Mouse (Mus musculus) CH12.LX (cell line): ENCODE results near the gene Sox12. TPM values are rescaled to one million over a fixed set of nuclear protein-coding genes. Genes with fewer than 3 reads are reported as not detected.

ENCODE experiments used
- DNase-seq: peaks from one replicate; pipeline ENCODE4 v3.0.0-alpha.2; 2013; ENCODE audit errors: extremely low read depth
- H3K27ac ChIP-seq: 2 replicates; pipeline ENCODE4 v1.5.1; 2012; ENCODE audit warnings: low read depth, mild to moderate bottlenecking, control low read depth, moderate library complexity; ENCODE audit not compliant: insufficient read depth
- H3K27me3 ChIP-seq: replicated peaks from 2 replicates; pipeline ENCODE3; 2012; ENCODE audit warnings: inconsistent platforms
- H3K36me3 ChIP-seq, 2 experiments: replicated peaks in 1 of 2; 2 replicates each; pipeline versions ENCODE3 to v1.6.1; 2012; ENCODE audit warnings: inconsistent platforms in 1 of 2, low read length in 1 of 2, mild to moderate bottlenecking in 1 of 2, mixed read lengths in 1 of 2, moderate library complexity in 1 of 2; ENCODE audit not compliant: control insufficient read depth in 1 of 2, insufficient read depth in 1 of 2
- H3K4me1 ChIP-seq, 2 experiments: 2 replicates each; pipeline ENCODE4 v1.6.1; 2012; ENCODE audit warnings: inconsistent platforms in 1 of 2, moderate library complexity in 1 of 2; ENCODE audit not compliant: insufficient read depth in 2 of 2, control insufficient read depth in 1 of 2
- H3K4me2 ChIP-seq: 2 replicates; pipeline ENCODE4 v1.6.1; 2012; ENCODE audit warnings: low read depth, mild to moderate bottlenecking, control low read depth; ENCODE audit not compliant: poor library complexity, insufficient read depth, severe bottlenecking
- H3K4me3 ChIP-seq, 3 experiments: fragments of 150-350 bp in 1 of 3; sonication (generic) in 1 of 3; replicated peaks in 1 of 3; 2 replicates each; pipeline versions ENCODE3 to v1.5.1; 2011 to 2012; ENCODE audit warnings: low read depth in 2 of 3, low read length in 2 of 3, mild to moderate bottlenecking in 2 of 3, moderate library complexity in 2 of 3, control low read depth in 1 of 3, improper control_type of control experiment in 1 of 3, inconsistent platforms in 1 of 3, mixed read lengths in 1 of 3; ENCODE audit not compliant: poor library complexity in 1 of 3
- H3K79me2 ChIP-seq: replicated peaks from 2 replicates; pipeline ENCODE4 v1.6.1; 2012; ENCODE audit warnings: mild to moderate bottlenecking, moderate library complexity; ENCODE audit not compliant: control insufficient read depth, poor library complexity, insufficient read depth, severe bottlenecking; ENCODE audit errors: extremely low read depth
- H3K9ac ChIP-seq: 2 replicates; pipeline ENCODE4 v1.6.1; 2012; ENCODE audit warnings: low read depth, mild to moderate bottlenecking, control low read depth, moderate library complexity; ENCODE audit not compliant: insufficient read depth
- H3K9me3 ChIP-seq: replicated peaks from 2 replicates; pipeline ENCODE3; 2012; ENCODE audit warnings: low read length, inconsistent platforms, mixed read lengths
- CHD2 ChIP-seq: IDR thresholded peaks from 2 replicates; pipeline ENCODE4 v1.6.1; 2011; ENCODE audit warnings: low read length, improper control_type of control experiment
- CTCF ChIP-seq, 2 experiments: IDR thresholded peaks in 1 of 2; conservative IDR thresholded peaks in 1 of 2; 2 replicates each; pipeline ENCODE4 v1.5.1; 2011 to 2012; ENCODE audit warnings: low read depth in 2 of 2, low read length in 2 of 2, improper control_type of control experiment in 1 of 2, inconsistent platforms in 1 of 2, mild to moderate bottlenecking in 1 of 2, moderate library complexity in 1 of 2
- E2F4 ChIP-seq: IDR thresholded peaks from 2 replicates; pipeline ENCODE4 v1.6.1; 2011; ENCODE audit warnings: low read depth, low read length, improper control_type of control experiment; ENCODE audit not compliant: insufficient replicate concordance
- GABPA ChIP-seq: IDR thresholded peaks from 2 replicates; pipeline ENCODE4 v1.6.1; 2012; ENCODE audit warnings: low read depth, low read length, improper control_type of control experiment, inconsistent platforms; ENCODE audit not compliant: insufficient replicate concordance
- HCFC1 ChIP-seq: IDR thresholded peaks from 2 replicates; pipeline ENCODE4 v1.6.1; 2012; ENCODE audit warnings: low read depth, mild to moderate bottlenecking, inconsistent platforms, low read length, improper control_type of control experiment
- IRF4 ChIP-seq: IDR thresholded peaks from 2 replicates; pipeline ENCODE4 v1.6.1; 2014; ENCODE audit warnings: low read depth, mild to moderate bottlenecking, inconsistent platforms, low read length, improper control_type of control experiment
- JUN ChIP-seq: IDR thresholded peaks from 2 replicates; pipeline ENCODE4 v1.6.1; 2011; ENCODE audit warnings: low read depth, mild to moderate bottlenecking, low read length, improper control_type of control experiment, moderate library complexity; ENCODE audit not compliant: insufficient read depth
- JUND ChIP-seq: conservative IDR thresholded peaks from 2 replicates; pipeline ENCODE4 v1.6.1; 2011; ENCODE audit warnings: low read depth, low read length, improper control_type of control experiment
- KAT2A ChIP-seq: IDR thresholded peaks from 2 replicates; pipeline ENCODE4 v1.6.1; 2012; ENCODE audit warnings: low read length, improper control_type of control experiment, inconsistent platforms; ENCODE audit not compliant: insufficient replicate concordance
- MAFK ChIP-seq: IDR thresholded peaks from 2 replicates; pipeline ENCODE4 v1.6.1; 2011; ENCODE audit warnings: low read length, improper control_type of control experiment; ENCODE audit not compliant: insufficient replicate concordance
- MAX ChIP-seq: IDR thresholded peaks from 2 replicates; pipeline ENCODE4 v1.6.1; 2011; ENCODE audit warnings: low read length, improper control_type of control experiment
- MAZ ChIP-seq: IDR thresholded peaks from 2 replicates; pipeline ENCODE4 v1.6.1; 2012; ENCODE audit warnings: low read depth, mild to moderate bottlenecking, inconsistent platforms, low read length, improper control_type of control experiment, moderate library complexity
- MEF2A ChIP-seq: IDR thresholded peaks from 2 replicates; pipeline ENCODE4 v1.6.1; 2014; ENCODE audit warnings: low read depth, mild to moderate bottlenecking, inconsistent platforms, low read length, improper control_type of control experiment, borderline replicate concordance
- MYC ChIP-seq: IDR thresholded peaks from 2 replicates; pipeline ENCODE4 v1.6.1; 2011; ENCODE audit warnings: low read depth, mild to moderate bottlenecking, improper control_type of control experiment, low read length
- NRF1 ChIP-seq: IDR thresholded peaks from 2 replicates; pipeline ENCODE4 v1.6.1; 2014; ENCODE audit warnings: low read depth, mild to moderate bottlenecking, inconsistent platforms, low read length, improper control_type of control experiment, moderate library complexity
- POLR2AphosphoS2 ChIP-seq: IDR thresholded peaks from 2 replicates; pipeline ENCODE4 v1.6.1; 2011; ENCODE audit warnings: low read depth, low read length, improper control_type of control experiment
- RAD21 ChIP-seq: IDR thresholded peaks from 2 replicates; pipeline ENCODE4 v1.6.1; 2011; ENCODE audit warnings: low read depth, mild to moderate bottlenecking, low read length, improper control_type of control experiment, moderate library complexity
- SIN3A ChIP-seq: IDR thresholded peaks from 2 replicates; pipeline ENCODE4 v1.6.1; 2012; ENCODE audit warnings: low read length, improper control_type of control experiment, inconsistent platforms
- SMC3 ChIP-seq: IDR thresholded peaks from 2 replicates; pipeline ENCODE4 v1.6.1; 2011; ENCODE audit warnings: low read depth, low read length, improper control_type of control experiment
- TCF12 ChIP-seq: IDR thresholded peaks from 2 replicates; pipeline ENCODE4 v1.6.1; 2014; ENCODE audit warnings: low read depth, mild to moderate bottlenecking, inconsistent platforms, low read length, improper control_type of control experiment
- UBTF ChIP-seq: IDR thresholded peaks from 2 replicates; pipeline ENCODE4 v1.6.1; 2012; ENCODE audit warnings: low read depth, mild to moderate bottlenecking, inconsistent platforms, low read length, improper control_type of control experiment, moderate library complexity
- USF2 ChIP-seq: conservative IDR thresholded peaks from 2 replicates; pipeline ENCODE4 v1.6.1; 2011; ENCODE audit warnings: low read depth, low read length, improper control_type of control experiment
- ZKSCAN1 ChIP-seq: IDR thresholded peaks from 2 replicates; pipeline ENCODE4 v1.6.1; 2012; ENCODE audit warnings: low read depth, inconsistent platforms, low read length, improper control_type of control experiment, borderline replicate concordance
- ZMIZ1 ChIP-seq: IDR thresholded peaks from 2 replicates; pipeline ENCODE4 v1.6.1; 2012; ENCODE audit warnings: low read depth, mild to moderate bottlenecking, inconsistent platforms, low read length, improper control_type of control experiment
- dilution Hi-C: fragments of 300-500 bp; cut with MboI; formaldehyde crosslinking; loops from 2 replicates; pipeline ENCODE4 v1.14.3; 2020; ENCODE audit warnings: low sequenced_read_pairs; ENCODE audit not compliant: extremely low pct_unique_long_range_greater_than_20kb, extremely low pct_ligation_motif_present
- in situ Hi-C: fragments of 300-500 bp; cut with MboI; formaldehyde crosslinking; loops from 3 replicates; pipeline ENCODE4 v1.14.3; 2019; ENCODE audit warnings: low sequenced_read_pairs, low pct_ligation_motif_present, low pct_unique_long_range_greater_than_20kb, mixed read lengths
- polyA plus RNA-seq: library from polyadenylated mRNA; unstranded; fragments of >175 nt; gene quantifications from 2 replicates; pipeline ENCODE4 v1.2.1, GENCODE M21; 2012; ENCODE audit warnings: low read depth; ENCODE audit not compliant: insufficient read length
- total RNA-seq, 2 experiments: library from RNA; depleted of rRNA; stranded (reverse); fragments of 300-350 nt in 1 of 2; fragments of >200 nt in 1 of 2; gene quantifications; 2 replicates each; pipeline ENCODE4 v1.2.3; 2012 to 2014

The Sox12 gene
- total and polyA plus RNA-seq, 3 experiments, result 0.09 TPM; not detected in 2

GRCm38 (mm10) chr2:152413158-152413764 is 15.4 kb upstream of the Sox12 start:
- Histone ChIP-seq H3K4me1 (no peaks in the 10 kb centered on the region), H3K27me3 (peaks cover 20% of the 10 kb centered on the region), H3K4me2 (no peak overlapping the region), H3K4me3 (no peak overlapping the region), H3K9me3 (peaks cover 30% of the 10 kb centered on the region), H3K36me3 (no peaks in the 10 kb centered on the region), H3K27ac (no peak overlapping the region), H3K79me2 (no peaks in the 10 kb centered on the region), H3K9ac (no peak overlapping the region)
- DNase-seq, result no peak
- dilution Hi-C loops, result no loop called here
- no peak for TF ChIP-seq SMC3
- no peak for TF ChIP-seq CTCF (conservative IDR thresholded peaks at IDR 0.05 in 1 of 2, IDR thresholded peaks at IDR 0.05 in 1 of 2; ENCODE audit: low read depth in 2 of 2, low read length in 2 of 2)
- TF ChIP-seq USF2, result no peak
- TF ChIP-seq JUND, result no peak
- no peak for TF ChIP-seq MYC
- TF ChIP-seq CHD2, result no peak
- TF ChIP-seq HCFC1, result no peak
- no peak for TF ChIP-seq IRF4
- no peak for TF ChIP-seq TCF12
- TF ChIP-seq E2F4, result no peak
- no peak for TF ChIP-seq MAZ
- no peak for TF ChIP-seq GABPA
- no peak for TF ChIP-seq MEF2A
- no peak for TF ChIP-seq KAT2A
- TF ChIP-seq NRF1, result no peak
- TF ChIP-seq RAD21, result no peak
- no peak for TF ChIP-seq POLR2AphosphoS2
- no peak for TF ChIP-seq ZKSCAN1
- no peak for TF ChIP-seq UBTF
- no peak for TF ChIP-seq SIN3A
- in situ Hi-C loops, result no loop called here

DNA sequence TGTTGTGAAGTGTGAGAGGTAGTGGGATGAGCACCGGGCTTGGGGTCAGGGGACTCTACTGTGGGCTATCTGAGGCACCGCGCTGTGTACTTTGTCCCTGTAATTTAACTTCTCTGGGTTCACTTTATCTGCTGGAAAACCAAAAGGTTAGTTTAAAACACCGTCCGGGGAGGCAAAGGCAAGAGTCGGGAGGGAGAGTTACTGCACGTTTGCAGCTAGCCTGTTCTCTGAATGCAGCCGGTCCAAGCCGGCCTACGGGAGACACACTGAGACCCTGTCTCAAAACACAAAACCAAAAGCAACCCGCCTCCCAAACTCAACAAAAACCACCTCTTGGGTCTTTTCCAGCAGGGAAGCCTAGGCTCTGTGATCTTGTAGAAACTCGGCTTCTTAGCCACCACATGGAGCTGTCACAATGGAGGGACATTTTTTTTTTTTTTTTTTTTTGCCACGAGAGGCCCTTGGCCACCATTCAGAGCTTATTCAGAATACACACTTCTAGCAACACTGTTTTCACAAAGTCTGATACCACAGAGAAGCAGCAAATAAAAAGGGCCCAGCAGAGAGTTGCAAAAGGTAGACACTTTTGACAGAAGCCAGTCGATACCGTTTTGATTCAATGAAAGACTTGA is 14.8 kb upstream of the Sox12 start:
- Histone ChIP-seq H3K4me2 (no peak overlapping the region), H3K9ac (no peak overlapping the region), H3K79me2 (no peaks in the 10 kb centered on the region), H3K36me3 (no peaks in the 10 kb centered on the region), H3K9me3 (peaks cover 30% of the 10 kb centered on the region), H3K4me1 (no peaks in the 10 kb centered on the region), H3K4me3 (no peak overlapping the region), H3K27ac (no peak overlapping the region), H3K27me3 (peaks cover 20% of the 10 kb centered on the region)
- no peak for DNase-seq
- dilution Hi-C loops (no loop called here), in situ Hi-C loops (no loop called here)
- TF ChIP-seq CTCF (conservative IDR thresholded peaks at IDR 0.05 in 1 of 2, IDR thresholded peaks at IDR 0.05 in 1 of 2; ENCODE audit: low read depth in 2 of 2, low read length in 2 of 2), result no peak
- no peak for TF ChIP-seq GABPA
- no peak for TF ChIP-seq HCFC1
- no peak for TF ChIP-seq MEF2A
- TF ChIP-seq MAFK, result no peak
- no peak for TF ChIP-seq JUN
- TF ChIP-seq KAT2A, result no peak
- TF ChIP-seq UBTF, result no peak
- TF ChIP-seq MAX, result no peak
- no peak for TF ChIP-seq MYC
- no peak for TF ChIP-seq TCF12
- no peak for TF ChIP-seq SIN3A
- TF ChIP-seq ZKSCAN1, result no peak
- TF ChIP-seq ZMIZ1, result no peak
